Mouse (Mus musculus): ENCODE results near the gene Gkn3.

The Gkn3 gene

GRCm38 (mm10) chr6:87383926-87384691 is 4.6 kb downstream of the Gkn3 start:
- in situ Hi-C loops (cut with MboI; ENCODE audit: low pct_unique_long_range_greater_than_20kb in 1 of 2, low sequenced_read_pairs in 2 of 2, unreplicated experiment in 1 of 2): no loop called here

DNA sequence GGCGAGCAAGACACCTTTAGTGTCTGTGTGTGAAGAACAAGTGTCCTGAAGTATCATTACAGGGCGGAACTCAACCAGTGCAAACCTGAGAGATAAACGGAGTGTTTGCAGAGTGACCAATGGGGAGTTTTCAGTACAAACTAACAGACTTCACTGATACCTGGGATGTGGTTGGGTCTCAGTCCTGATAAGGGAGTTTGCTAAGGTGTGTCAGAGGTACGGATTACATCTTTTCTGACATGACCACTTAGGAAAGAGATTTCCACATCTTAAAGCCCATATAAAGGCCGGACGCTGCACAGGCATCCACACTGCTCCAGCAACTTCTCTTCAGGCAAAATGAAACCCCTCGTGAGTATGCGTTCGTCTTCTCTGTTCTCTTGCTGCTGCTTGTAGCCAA is 15.7 kb downstream of the Gkn3 start, which contains the start of gene Gkn2:
Gkn2 (plus strand) TSS at position 301 of the 400 bp plus-strand sequence.
- in situ Hi-C loops (cut with MboI; ENCODE audit: low pct_unique_long_range_greater_than_20kb in 1 of 2, low sequenced_read_pairs in 2 of 2, unreplicated experiment in 1 of 2): no loop called here

GRCm38 (mm10) chr6:87369223-87369622 is 19.5 kb downstream of the Gkn3 start:
- in situ Hi-C loops (cut with MboI; ENCODE audit: low pct_unique_long_range_greater_than_20kb in 1 of 2, low sequenced_read_pairs in 2 of 2, unreplicated experiment in 1 of 2): no loop called here

- in situ Hi-C loops (cut with MboI; ENCODE audit: low pct_unique_long_range_greater_than_20kb in 1 of 2, low sequenced_read_pairs in 2 of 2, unreplicated experiment in 1 of 2): no loop called here
Observed at GRCm38 (mm10) chr6:87354441-87354840, 34.3 kb downstream of the Gkn3 start.

- in situ Hi-C loops (cut with MboI; ENCODE audit: low pct_unique_long_range_greater_than_20kb in 1 of 2, low sequenced_read_pairs in 2 of 2, unreplicated experiment in 1 of 2): no loop called here
Observed at GRCm38 (mm10) chr6:87350829-87351228, 37.9 kb downstream of the Gkn3 start, which contains the start of gene Gkn1. Gene Gkn1, minus strand, starts transcription at chr6:87350942.

GRCm38 (mm10) chr6:87335935-87336295 is 52.8 kb downstream of the Gkn3 start:
- in situ Hi-C loops (cut with MboI; ENCODE audit: low pct_unique_long_range_greater_than_20kb in 1 of 2, low sequenced_read_pairs in 2 of 2, unreplicated experiment in 1 of 2): loop anchor here in 1 of 2 experiments (5.0 kb wide), 1 partner anchor 234 kb away; the partner anchor contains the start of gene D6Ertd527e

DNA sequence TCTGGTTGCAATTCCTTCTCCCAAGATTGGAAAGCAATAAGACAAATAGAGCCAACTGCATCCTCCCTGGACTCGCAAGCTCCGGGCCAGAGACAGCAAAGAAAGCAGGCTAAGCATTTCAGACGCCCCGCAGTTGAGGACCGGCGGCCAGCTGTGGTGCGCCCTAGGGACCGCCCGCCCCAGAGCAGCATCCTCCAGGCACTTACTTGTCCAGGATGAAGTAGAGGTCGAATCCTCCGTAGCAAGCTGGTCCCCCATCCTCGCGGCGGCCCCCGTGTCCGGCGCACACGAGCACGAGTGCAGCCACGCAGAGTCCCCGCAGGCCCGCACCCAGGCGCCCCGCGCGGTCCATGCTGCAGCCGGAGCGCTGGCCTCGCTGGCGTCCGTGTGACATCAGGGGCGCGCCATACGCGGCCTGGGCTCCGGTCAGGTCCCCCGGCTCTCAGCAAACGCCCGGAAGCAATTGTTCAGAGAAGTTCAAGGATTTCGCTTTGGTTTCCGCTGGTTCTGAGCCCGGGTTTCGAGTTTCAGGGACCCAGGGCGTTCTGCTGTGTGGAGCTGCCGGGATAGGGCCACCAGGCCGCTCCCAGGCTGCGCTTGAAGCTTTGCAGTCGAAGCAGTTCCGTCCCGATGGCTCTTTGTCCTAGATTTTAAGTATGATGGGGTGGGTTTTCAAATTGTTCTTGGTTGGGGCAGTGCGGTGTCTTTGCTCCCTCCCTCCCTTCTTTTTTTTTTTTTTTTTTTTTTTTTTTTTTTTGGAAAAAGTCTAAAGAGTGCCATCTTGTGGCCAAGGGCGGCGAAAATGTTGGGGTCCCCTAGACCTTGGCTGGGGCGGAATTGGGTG is 53.4 kb downstream of the Gkn3 start, which contains the start of gene Antxr1:
Antxr1 (minus strand) TSS at position 731 of the 844 bp plus-strand sequence.
- in situ Hi-C loops (cut with MboI; ENCODE audit: low pct_unique_long_range_greater_than_20kb in 1 of 2, low sequenced_read_pairs in 2 of 2, unreplicated experiment in 1 of 2): loop anchor here in 1 of 2 experiments (5.0 kb wide), 1 partner anchor 233 kb away; the partner anchor contains the start of gene D6Ertd527e

- in situ Hi-C loops (cut with MboI; ENCODE audit: low pct_unique_long_range_greater_than_20kb in 1 of 2, low sequenced_read_pairs in 2 of 2, unreplicated experiment in 1 of 2): loop anchor here in 1 of 2 experiments (5.0 kb wide), 1 partner anchor 232 kb away; the partner anchor contains the start of gene D6Ertd527e
Observed at GRCm38 (mm10) chr6:87334361-87335090, 54.2 kb downstream of the Gkn3 start.

All from mouse embryonic stem cell (cell line).